Mouse (Mus musculus) CD4-positive, CD25-positive, alpha-beta regulatory T cell, adult 2 months (primary cell): ENCODE data around the gene Ntf5.
"Not testable (repeated sequence)": the region's sequence is repeated elsewhere in the genome, so short reads cannot be mapped to it uniquely, and the experiment has no call there.

Source experiments
- DNase-seq: peaks from one replicate; pipeline ENCODE4 v3.0.0-alpha.2; 2012; ENCODE audit warnings: low read depth, low spot score

Gene Ntf5

GRCm38 (mm10) chr7:45413113-45413863 is at the start of gene Ntf5:
TSS of gene Ntf5 (plus strand) at chr7:45413695.
- DNase-seq = peak; percentile 40

DNA sequence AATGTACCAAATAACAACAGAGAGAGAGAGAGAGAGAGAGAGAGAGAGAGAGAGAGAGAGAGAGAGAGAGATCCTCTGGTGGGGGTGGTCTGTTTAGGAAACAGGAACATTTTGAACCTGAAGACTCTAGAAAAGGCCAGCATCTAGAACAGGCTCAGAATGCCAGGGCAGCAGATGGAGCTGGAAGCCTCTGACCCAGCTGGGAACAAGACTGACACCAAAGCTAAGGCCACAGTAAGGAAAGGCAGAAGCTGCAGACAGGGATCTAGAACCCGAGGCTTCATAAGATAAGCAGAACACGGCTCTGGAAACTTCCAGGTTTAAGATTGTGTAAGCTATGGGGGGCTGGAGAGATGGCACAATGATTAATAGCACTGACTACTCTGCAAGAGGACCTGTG is 49.5 kb upstream of the Ntf5 start:
- DNase-seq = no peak

GRCm38 (mm10) chr7:45365742-45366651 is 47.5 kb upstream of the Ntf5 start:
- DNase-seq = peak; percentile 30

DNA sequence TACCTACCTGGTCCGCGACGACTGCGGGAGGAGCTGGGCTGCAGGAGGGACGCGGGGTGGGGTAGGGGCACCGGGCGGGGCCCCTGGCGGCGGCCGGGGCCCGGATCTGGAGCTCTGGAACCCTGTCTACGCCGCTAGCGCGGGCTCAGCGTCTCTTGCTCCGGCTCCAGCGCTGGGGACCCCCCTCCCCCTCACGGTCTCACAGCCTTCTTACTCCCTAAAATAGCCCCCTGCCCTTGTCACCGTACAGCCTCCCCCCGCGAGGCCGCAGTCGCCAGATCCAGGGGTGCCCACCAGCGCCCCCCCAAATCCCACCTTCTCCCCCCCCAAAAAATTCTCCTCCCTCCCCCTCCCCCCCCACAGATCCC is 46.9 kb upstream of the Ntf5 start, which contains the start of gene Ppfia3:
Gene Ppfia3 (minus strand): TSS at position 368 of the 368 bp plus-strand sequence.
- no peak for DNase-seq

- peak; percentile 97 for DNase-seq
Measured at GRCm38 (mm10) chr7:45367020-45367880, 46.2 kb upstream of the Ntf5 start.

- DNase-seq = no peak
Measured at GRCm38 (mm10) chr7:45368178-45368577, 45.3 kb upstream of the Ntf5 start.

DNA sequence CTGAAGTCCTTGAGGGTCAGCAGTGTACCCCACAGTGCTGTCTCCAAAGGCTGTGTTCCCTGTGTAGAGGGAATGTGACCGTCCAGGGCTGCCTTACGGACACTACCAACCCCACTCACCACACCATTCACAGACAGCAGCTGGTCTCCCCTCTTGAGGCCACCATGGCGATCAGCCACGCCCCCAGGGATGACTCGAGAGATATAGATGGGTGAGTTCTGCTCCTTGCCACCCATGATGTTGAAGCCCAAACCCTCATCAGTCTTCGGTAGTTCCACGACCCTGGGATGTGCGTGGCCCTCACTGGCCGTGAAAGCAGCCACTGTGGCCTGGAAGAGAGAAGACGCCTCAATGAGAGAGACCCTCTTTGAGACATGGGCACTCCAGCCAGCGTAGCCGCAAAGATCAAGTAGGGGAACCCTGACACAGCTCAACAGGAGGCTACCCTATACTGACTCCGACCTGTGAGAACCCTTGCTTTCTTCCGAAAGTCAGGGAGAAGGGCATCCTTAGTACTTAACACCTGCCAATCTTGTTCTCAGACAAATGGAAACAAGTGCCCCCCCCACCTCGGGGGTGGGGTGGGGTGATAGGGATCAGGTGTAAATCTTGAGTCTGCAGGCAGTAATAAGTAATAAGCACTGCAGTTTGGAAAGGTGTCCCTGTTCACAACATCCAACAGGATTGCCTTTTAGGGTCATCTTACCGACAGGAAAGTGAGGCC is 44.3 kb upstream of the Ntf5 start:
- DNase-seq = no peak

DNA sequence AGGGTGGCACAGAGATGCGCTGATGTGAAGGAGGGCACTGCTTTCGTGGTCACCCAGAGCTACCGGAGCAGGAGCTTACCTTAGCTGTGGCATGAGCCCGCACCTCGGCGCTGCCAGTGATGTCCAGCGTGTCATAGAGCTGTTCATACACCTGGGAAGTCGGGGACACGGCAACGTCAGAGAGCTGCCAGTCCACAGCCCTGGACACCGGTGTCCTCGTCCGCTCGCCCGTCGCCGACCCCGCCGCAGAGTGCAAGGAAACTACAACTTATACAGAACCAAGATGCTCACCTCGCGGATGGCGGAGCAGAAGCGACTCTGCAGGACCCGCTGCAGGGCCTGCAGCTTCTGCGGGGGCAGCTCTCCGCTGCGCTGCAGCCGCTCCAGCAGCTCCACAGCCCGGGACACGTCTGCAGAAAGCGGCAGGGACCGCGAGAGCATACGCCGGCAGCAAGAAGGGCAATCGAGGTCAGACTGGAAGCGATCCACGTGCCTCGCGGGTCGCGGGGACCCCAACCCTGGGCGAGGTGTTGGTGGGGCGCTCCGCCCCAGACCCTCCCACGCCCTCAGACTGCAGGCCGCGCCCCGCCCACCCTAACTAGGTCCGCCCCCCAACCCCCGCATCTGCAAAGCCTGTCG is 43.5 kb upstream of the Ntf5 start:
- no peak for DNase-seq

GRCm38 (mm10) chr7:45370475-45371311 is 42.8 kb upstream of the Ntf5 start, which contains the start of gene Lin7b:
TSS of gene Lin7b (minus strand) at chr7:45370583.
- peak; percentile 94 for DNase-seq

DNA sequence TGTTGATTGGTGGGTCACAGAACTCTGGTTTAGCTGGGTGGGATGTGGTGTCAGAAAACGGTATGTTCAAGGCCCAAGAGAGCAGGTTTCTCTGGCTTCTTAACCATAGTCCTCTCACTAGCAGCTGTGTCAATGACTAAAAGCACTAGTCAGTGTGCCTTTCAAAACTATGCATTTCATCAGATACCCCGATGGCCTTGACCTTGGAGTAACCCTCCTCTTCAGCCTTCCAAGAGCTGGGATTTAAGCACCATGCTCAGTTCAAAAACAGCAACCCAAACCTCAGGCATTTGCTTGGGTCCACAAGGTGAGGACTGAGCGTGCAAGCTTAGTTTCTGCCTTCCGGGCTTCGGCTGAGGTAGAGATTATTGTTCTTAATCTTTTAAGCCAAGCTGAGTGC is 41.1 kb upstream of the Ntf5 start:
- DNase-seq = no peak

DNA sequence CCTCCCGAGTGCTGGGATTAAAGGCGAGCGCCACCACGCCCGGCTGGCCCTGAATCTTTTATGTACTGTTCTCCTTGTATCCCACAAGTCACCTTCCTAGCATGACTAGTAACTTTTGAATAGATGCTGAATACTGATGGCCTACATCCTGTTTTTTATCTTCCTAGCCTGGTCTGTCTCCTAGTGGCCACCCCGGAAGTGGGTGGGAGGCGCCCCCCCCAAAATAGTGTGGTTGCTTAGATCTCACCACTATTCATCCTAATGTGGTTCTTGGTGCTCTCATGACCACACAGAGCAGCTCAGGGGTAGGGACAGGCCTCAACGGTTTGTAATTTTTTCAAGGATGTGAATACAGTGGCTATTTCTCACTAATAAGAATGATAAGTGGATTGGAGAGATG is 38.9 kb upstream of the Ntf5 start:
- DNase-seq = no peak

DNA sequence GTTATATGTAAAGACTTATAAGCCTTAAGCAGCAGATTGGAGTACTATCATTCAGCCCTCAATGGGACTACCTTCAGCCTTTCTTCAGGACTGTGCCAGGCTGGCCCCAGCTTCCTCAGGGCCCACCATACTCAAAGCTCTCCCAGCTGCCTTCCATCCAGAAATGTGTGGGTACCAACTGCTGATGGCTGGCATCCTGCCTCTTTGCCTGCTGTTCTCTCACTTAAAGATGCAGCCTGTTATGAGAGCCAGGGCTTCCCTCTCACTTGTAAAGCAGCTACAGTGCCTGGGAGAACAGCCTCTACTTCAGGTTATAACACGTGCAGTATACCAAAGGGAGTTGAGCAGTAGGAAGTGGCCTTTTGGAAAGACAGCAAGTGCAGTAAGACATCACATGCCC is 37.4 kb upstream of the Ntf5 start:
- no peak for DNase-seq

- no peak for DNase-seq
Measured at GRCm38 (mm10) chr7:45386077-45386476, 27.4 kb upstream of the Ntf5 start.

DNA sequence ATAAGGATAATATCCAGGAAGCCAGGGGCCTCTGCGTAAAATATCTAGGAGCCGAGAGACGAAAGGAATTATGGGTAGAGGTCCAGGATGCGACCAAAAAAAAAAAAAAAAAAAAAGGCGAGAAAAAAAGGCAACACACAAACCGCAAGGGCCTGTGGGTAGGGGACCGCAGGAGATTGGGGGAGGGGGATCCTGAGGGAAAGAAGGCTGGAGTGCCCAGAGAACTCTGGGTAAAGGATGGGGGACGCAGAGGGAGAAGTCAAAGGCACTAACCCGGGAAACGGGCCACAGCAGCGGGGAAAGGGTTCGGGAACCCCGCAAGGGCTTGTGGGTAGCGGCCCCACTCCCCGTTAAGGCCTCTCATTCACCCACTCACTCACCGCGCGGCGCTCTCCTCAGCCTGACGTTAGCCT is 18.4 kb upstream of the Ntf5 start:
- no peak for DNase-seq

DNA sequence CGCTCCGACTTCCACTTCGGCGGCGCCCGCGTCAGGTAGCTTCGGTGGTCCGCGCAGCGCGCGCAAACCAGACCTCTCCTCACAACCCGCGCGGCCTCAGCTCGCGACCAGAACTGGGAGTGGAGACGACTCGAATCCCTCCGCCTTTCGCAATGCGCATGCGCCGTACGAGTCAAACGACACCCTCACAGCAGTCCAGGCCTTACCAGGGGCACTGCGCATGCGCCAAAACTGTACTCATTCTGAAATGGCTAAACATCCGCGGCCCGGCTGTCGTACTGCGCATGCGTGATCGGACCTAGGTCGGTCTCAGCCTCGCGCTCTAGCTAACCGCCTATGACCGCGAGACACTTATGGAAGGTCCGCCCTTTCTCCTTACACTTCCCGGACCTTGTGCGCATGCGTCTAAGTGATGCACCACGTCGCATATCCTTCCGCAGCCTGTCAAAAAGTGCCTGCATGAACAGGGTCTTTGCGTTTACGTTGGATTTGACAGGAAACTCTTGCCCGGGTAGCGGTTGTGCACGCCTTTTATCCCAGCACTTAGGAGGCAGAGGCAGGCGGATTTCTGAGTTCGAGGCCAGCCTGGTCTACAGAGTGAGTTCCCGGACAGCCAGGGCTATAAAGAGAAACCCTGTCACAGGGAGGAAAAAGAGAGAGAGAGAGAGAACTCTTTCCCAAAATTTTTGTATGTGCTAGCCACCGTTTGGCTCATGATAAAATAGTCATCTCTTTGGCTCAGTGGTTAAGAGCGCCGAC is 17.7 kb upstream of the Ntf5 start, which contains the start of gene Snrnp70:
Gene Snrnp70 (minus strand): TSS at position 165 of the 759 bp plus-strand sequence.
- peak; percentile 100 for DNase-seq

- not testable (repeated sequence) for DNase-seq
Measured at GRCm38 (mm10) chr7:45396337-45396775, 17.1 kb upstream of the Ntf5 start.

- no peak for DNase-seq
Measured at GRCm38 (mm10) chr7:45396787-45397186, 16.7 kb upstream of the Ntf5 start.

- DNase-seq = no peak
Measured at GRCm38 (mm10) chr7:45401521-45402085, 11.9 kb upstream of the Ntf5 start.
